Mouse (Mus musculus) ovary, postnatal 14 days (tissue): Measurements from ENCODE around the gene Megf11.

ENCODE experiments used
- DNase-seq: peaks from one replicate; pipeline ENCODE4 v3.0.0; 2022; ENCODE audit warnings: low spot score

Megf11 gene

GRCm38 (mm10) chr9:64520747-64521283, 135.4 kb downstream of the Megf11 start:
- DNase-seq: no peak

GRCm38 (mm10) chr9:64523264-64524045, 138.0 kb downstream of the Megf11 start:
- no peak for DNase-seq

GRCm38 (mm10) chr9:64528061-64528460, 142.6 kb downstream of the Megf11 start:
- DNase-seq: no peak

GRCm38 (mm10) chr9:64528595-64528994, 143.2 kb downstream of the Megf11 start:
- DNase-seq: no peak

GRCm38 (mm10) chr9:64531935-64532334, 146.5 kb downstream of the Megf11 start:
- no peak for DNase-seq

GRCm38 (mm10) chr9:64532711-64533242, 147.4 kb downstream of the Megf11 start:
- no peak for DNase-seq

GRCm38 (mm10) chr9:64533488-64534119, 148.2 kb downstream of the Megf11 start:
- DNase-seq: no peak

- DNase-seq: no peak
Observed at GRCm38 (mm10) chr9:64534313-64534712, 148.9 kb downstream of the Megf11 start.

- no peak for DNase-seq
Observed at GRCm38 (mm10) chr9:64534856-64535539, 149.6 kb downstream of the Megf11 start.

- no peak for DNase-seq
Observed at GRCm38 (mm10) chr9:64537821-64538220, 152.4 kb downstream of the Megf11 start.

- DNase-seq: no peak
Observed at GRCm38 (mm10) chr9:64542246-64542645, 156.8 kb downstream of the Megf11 start.

- DNase-seq: no peak
Observed at GRCm38 (mm10) chr9:64543125-64543524, 157.7 kb downstream of the Megf11 start.

- no peak for DNase-seq
Observed at GRCm38 (mm10) chr9:64546344-64546991, 161.0 kb downstream of the Megf11 start.

- DNase-seq: no peak
Observed at GRCm38 (mm10) chr9:64548332-64548731, 162.9 kb downstream of the Megf11 start.

GRCm38 (mm10) chr9:64551307-64551706, 165.9 kb downstream of the Megf11 start:
- no peak for DNase-seq

- no peak for DNase-seq
Observed at GRCm38 (mm10) chr9:64552046-64552445, 166.6 kb downstream of the Megf11 start.

GRCm38 (mm10) chr9:64553441-64553840, 168.0 kb downstream of the Megf11 start:
- no peak for DNase-seq

- no peak for DNase-seq
Observed at GRCm38 (mm10) chr9:64555620-64556019, 170.2 kb downstream of the Megf11 start.

- DNase-seq: no peak
Observed at GRCm38 (mm10) chr9:64557110-64557745, 171.8 kb downstream of the Megf11 start.

GRCm38 (mm10) chr9:64557846-64558530, 172.6 kb downstream of the Megf11 start:
- no peak for DNase-seq

GRCm38 (mm10) chr9:64564315-64564767, 178.9 kb downstream of the Megf11 start:
- DNase-seq: no peak
